Mouse (Mus musculus) CD4-positive, CD25-positive, alpha-beta regulatory T cell, adult 2 months (primary cell): ENCODE results near the gene Gm26920.
"Not testable (repeated sequence)": the region's sequence is repeated elsewhere in the genome, so short reads cannot be mapped to it uniquely, and the experiment has no call there.

Source experiments
- DNase-seq: peaks from one replicate; pipeline ENCODE4 v3.0.0-alpha.2; 2012; ENCODE audit warnings: low read depth, low spot score

The Gm26920 gene

DNA sequence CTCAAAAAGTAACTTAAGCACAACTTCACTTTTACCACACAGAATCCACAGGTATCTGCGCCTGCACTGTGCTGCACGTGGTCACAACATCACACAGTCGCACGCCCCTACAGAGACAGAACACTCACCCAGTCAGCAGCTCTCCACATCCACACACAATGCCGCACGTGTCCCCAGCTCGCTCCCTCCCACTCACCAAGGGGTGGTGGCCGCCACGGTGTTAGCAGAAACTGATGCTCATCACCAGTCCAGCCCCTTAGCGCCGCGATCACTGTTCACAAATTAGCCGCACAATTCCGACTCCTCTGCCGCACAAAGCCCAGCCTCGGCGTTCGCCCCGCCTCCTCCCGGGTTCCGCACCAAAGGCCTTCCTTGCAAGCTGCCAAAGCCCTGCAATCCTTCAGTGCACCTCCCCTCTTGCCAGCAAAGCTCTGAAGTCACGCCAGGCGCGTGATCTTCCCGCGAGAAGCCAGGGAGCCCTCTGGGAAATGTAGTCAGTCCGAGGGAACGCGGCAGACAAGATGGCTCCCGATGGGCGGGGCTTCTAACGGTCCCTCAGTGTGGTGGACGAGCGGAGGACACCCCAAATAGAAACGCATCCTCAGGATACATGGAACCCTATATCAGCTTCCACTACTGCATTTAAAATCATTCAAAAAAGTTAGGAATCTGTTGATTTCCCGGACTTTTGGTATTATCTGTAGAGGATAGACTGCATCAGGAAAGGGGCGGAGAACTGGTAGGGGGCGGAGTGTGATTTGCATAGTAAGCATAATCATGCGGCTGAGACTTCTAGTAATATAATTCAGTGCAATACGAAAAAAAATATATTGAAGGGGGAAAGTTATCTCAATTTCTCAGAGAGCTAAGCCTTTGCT is at the start of gene Gm26920, which contains the start of gene Zfp566:
Gm26920 (minus strand) TSS at position 319 of the 878 bp plus-strand sequence.
Zfp566 (minus strand) TSS at position 436 of the 878 bp plus-strand sequence.
- DNase-seq: peak; percentile 99

DNA sequence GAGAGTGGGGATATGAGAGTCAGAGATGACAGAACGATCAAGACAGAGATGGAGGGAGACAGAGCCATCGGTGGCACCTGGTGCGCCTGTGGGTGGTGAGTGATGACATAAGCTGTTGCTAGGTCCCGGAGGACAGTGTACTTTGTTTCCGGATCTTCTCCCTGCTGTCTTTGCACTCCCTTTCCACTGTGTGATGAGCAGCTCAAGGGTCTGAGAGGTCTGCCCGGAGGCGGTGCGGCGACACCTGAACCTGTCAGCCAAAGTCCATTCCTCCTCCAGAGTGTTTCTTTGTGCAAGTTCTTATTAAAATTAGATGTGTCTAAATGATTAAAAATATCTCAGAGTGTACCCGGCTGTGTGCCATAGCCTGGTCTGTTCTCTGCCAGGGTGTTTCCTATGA is 46.6 kb upstream of the Gm26920 start:
- DNase-seq: no peak

DNA sequence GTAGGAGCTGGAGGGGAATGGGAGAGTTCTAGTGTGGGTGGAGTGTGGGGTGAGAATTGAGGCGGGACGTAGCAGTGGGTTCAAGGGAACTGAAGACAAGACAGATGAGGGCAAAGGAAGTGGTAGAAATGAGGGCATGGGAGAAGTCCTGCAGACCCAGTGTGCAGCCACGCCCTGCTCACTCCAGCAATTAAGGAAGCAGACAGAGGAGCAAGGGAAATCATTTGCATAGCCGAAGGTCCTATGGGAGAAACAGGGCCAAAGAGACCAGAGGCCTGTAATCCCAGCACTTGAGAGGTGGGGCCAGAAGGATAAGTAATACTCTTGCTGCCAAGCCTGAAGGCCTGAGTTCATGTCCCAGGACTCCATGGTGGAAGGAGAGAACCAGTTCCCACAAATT is 42.2 kb upstream of the Gm26920 start:
- no peak for DNase-seq

DNA sequence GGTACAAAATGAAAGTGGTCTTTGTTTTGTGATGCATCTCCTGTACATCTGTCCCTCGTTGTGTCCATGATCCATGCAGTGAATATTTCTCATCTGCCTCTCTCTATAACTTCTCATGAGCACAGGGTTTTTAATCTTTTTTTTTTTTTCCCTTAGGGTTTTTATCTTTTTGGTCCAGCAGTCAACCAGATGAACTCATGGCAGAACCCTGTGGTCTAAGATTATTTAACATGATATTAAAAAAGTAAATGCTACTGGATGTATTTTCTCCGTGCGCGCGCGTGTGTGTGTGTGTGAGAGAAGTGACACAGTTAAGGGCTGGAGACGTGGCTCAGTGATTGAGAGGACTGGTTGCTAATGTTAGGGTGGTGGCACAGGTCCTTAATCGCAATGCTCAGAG is 39.7 kb upstream of the Gm26920 start:
- no peak for DNase-seq

DNA sequence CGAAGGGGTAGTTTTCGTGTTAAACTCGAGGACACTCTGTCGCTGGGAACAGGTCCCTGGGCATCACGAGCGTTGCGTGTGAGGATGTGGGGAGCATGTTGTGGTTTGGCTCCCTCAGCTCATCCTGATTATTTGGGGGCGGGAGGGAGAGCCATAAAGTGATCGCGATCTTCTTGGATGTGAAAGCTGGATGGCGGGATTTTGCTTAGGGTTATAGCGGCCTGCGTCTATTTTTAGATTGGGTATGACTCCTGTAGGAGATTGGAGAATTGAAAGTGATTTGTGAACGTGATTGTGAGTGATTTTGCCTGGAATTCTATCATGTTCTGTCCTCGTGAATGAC is 31.9 kb upstream of the Gm26920 start:
- no peak for DNase-seq

DNA sequence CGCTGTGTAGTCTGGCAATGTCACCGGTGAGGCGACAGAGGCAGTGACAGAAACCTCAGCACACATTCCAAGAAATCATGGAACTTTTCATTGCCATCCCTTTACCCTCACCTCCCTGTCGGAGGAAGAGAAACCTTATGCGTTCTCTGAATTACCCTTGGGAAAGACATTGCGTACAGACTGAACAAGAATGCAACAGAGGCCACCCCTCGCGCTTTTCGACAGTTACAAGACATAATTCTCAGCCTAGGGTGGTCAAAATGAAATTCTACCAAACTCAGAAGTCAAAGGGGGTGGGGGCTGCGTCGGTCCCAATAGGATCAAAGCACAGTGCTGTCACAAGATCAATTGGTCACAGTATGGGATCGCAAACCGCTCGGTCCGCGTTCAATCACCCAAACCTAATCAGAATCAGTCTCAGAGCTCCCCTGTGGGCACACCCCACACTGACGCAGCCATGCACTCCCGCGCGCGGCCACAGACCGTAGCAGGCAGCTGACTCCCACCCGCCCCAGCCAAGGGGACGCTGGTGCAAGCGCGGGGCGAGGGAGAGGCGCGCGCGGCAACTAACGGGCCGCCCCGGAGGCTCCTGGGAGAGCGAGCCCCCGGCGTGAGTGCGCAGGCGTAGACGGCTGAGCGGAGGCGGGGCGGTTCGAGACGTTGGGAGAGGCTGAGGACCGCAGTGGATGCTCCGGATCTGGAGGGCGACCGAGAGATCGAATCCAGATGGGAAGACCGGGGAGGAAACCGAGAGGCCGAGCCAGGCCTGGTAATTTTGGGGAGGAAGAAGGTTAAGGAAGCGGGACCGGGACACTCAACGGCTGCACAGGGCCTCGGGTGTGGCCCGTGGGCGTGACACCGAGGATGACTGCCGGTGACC is 31.3 kb upstream of the Gm26920 start, which contains the start of gene Zfp382:
Zfp382 (plus strand) TSS at position 635 of the 880 bp plus-strand sequence.
- peak; percentile 94 for DNase-seq

DNA sequence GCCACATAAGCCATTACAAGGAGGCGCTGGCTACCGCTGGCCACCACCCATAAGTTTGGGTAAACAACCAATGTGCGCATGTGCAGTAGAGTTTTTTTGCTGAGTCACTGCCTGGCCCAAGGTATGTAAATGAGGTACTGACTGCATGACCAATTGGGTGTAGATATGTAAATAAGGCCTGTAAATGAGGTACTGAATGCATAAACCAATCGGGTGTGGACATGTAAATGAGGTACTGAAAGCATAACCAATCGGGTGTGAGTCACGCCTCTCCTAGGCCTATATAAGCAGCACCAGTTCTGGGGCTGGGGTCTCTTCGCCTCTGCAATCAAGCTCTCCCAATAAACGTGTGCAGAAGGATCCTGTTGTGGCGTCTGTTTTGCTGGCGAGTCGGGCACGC is 27.7 kb upstream of the Gm26920 start:
- DNase-seq: not testable (repeated sequence)

DNA sequence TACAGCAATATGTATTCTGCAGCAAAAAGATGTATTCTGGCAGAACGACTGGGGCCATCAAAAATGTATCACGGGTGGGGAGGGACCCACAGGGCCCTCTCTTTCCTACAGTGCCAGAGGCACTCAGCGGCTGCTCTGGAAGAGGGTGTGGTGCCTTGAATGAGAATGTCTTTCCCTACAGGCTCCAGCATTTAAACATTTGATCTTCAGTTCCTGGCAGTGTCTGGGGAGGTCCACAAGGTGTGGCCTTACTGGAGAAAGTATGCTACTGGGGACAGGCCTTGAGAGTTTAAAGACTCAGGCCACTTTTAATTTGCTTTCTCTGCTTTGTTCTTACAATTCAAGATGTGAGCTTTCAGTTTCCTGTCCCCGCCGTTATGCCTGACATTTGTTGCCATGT is 25.9 kb upstream of the Gm26920 start:
- DNase-seq: no peak

DNA sequence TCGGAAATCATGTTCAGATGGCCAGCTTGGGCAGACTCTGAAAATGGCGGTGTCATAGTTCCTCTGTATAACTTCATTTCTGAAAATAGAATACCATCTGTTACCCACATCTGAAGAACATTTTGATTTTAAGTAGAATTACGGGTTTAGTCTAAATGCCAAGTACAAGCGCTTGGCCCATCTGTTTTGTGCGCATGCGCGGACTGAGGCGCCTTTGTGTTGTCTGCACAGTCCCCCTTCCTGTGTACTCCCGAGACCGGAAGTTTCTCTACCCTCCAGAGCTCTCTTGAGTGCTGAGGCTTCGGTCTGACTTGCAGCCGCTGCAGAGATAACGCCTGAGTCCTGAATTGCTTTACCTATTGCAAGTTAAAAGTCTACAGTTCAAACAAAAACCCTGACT is 9.1 kb upstream of the Gm26920 start:
- DNase-seq: peak; percentile 94

DNA sequence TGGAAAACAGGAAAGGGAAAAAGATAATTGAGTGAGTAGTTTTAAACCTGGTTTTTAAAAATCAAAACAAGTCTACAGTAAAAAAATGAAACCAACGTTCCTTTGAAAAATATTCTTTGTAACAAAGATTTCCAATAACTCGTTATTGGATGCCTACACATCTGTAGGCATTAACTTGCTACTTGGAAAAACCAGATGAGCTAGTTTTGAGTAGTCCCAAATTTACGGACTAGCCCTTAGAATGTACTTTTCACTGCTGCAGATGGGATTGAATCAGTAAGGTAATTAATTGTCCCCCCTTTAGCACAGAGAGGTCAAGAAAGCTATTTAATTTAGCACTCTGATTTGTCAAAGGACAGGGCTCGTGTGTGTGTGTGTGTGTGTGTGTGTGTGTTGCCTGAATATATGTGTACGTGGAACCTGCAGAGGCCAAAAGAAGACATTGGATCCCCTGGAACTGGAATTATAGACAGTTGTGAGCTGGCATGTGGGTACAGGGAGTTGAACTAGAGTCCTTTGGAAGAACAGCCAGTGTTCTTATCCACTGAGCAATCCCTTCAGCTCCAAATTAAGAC is 5.4 kb upstream of the Gm26920 start:
- DNase-seq: peak; percentile 31

DNA sequence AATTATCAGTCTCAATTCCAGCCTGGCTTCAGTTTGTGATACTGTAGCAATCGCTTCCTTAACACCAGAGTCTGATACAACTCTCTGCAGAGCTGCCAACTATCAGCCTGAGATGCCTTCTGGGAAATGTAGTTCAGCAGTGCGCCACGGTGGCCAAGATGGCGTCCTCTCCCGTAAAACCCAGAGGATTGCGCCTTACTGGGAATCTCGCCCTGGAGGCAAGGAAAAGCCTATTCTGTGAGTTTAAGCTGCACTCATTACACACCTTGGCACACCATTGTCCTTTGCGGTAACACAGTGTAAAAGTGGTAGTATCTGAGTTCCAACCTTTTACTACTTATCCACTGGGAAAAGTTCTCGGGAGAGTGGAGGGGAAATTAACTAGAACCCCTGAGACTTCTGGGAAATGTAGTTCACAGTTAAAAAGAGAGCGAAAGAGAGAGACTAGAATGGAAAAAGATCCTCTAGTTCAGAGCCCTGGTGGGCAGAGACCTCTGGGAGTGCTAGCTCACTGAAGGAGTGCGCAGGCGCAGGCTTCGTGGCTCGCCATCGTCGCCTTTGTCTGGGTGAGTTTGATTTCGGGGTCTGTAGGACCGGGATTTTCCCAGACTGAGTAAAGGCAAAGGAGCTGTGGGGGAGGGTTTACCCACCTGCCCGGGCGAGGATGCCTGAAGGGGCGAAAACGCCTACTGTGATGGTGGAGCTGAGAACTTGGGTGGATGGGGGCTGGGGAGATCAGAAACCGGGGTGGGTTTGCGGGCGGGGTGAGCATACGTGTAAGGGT is 4.6 kb upstream of the Gm26920 start, which contains the start of gene Zfp260:
Zfp260 (plus strand) TSS at position 132 of the 784 bp plus-strand sequence.
- peak; percentile 93 for DNase-seq

DNA sequence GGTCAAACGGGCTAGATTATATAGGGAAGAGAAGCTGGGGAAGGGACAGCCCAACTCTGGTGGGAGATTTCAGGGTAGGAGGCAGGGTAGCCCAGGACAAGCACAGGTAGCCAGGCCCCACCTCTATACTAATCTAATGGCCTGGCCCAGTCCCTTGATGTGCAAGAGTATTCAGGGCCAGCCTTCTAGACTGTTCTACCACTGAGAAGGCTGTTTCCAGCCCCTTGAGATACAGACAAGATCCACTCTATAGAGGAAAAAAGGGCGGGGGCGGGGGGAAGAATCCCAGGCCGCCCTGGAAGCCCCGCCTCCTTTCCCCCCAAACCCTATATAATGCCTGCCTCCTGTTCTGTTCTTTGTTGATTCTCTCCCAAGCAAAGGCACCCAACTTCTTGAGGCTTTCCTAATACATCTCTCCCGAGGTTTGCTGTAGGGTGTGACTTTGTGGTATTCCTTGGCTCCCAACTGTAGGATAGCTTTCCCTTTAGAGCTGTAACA is 3.8 kb upstream of the Gm26920 start:
- DNase-seq: no peak

DNA sequence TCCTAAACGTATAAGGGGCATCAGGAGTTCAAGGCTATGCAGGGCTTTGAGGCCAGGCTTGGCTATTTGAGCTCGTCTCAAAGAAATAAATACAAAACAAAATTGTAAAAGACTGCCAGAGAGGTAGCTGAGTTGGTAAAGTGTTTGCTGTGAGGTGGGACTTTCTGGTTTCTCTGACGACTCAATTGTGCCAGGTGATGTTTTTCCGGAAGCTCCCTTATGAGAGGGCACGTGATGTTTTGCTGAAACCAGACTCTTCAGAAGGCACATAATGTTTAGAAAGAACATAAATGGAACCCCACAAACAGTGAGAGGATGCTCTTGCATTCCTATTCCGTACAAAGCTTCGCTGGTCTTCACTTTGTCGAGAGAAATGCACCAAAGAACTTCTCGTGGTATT is 2.5 kb upstream of the Gm26920 start:
- DNase-seq: peak; percentile 57

DNA sequence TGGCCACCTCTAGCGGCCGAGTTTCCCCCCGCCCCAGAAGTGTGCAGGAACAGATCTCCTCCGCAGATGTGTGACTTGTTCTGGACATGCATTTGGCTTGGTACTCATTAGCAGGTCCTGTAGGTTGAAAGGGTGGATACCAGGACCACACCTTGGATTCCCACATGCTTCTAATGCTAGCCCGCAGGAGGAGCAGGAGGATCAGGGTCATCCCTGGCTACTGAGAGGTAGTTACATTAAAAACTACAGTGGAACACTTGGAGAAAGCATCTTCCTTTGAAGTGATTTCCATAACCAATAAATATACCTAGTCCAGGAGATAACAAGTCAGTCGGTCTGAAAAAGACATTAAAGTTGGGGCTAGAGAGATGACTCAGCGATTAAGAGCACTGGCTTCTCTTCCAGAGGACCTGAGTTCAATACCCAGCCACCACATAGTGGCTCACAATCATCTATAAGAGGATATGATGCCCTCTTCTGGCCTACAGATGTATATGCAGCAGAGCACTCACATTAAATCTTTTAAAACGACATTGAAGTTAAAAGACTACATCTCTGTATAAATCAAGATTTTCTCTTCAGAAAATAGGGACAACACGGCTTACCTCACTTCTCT is 868 bp upstream of the Gm26920 start:
- peak; percentile 71 for DNase-seq

DNA sequence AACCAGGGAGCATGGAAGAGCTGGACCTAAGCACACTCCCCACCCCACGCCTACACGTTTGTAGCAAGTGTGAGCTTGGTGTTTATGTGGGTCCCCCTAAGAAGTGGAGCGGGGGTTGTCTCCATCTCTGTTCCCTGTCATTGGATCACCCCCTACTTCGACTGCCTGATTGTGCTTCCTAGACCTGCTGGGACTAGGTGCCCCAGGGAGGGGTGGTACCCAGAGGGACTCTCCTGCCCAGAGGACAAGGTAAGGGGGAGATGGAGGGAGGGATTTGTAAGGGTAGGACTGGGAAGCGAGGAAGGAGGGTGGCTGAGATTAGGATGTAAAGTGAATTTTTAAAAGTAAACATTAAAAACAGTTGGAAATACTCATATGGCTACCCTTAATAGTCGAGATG is 805 bp downstream of the Gm26920 start:
- no peak for DNase-seq

DNA sequence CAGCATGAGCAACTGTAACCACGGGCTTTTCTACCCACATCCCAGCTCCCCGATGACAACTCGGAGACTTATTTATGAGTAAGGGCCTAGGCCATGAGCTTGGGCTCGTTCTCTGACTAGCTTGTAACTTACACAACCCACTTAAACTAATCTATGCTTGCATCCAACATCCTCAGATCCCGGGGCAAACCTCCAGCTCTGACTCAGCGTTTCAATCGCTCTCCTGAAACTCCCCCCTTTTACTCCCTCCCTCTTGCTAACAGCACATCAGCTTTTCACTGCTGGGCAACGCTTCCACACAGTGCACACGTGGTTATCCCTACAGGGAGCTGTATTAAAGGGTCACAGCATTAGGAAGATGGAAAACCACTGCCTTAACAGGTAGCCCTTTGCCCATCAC is 3.7 kb downstream of the Gm26920 start:
- no peak for DNase-seq

DNA sequence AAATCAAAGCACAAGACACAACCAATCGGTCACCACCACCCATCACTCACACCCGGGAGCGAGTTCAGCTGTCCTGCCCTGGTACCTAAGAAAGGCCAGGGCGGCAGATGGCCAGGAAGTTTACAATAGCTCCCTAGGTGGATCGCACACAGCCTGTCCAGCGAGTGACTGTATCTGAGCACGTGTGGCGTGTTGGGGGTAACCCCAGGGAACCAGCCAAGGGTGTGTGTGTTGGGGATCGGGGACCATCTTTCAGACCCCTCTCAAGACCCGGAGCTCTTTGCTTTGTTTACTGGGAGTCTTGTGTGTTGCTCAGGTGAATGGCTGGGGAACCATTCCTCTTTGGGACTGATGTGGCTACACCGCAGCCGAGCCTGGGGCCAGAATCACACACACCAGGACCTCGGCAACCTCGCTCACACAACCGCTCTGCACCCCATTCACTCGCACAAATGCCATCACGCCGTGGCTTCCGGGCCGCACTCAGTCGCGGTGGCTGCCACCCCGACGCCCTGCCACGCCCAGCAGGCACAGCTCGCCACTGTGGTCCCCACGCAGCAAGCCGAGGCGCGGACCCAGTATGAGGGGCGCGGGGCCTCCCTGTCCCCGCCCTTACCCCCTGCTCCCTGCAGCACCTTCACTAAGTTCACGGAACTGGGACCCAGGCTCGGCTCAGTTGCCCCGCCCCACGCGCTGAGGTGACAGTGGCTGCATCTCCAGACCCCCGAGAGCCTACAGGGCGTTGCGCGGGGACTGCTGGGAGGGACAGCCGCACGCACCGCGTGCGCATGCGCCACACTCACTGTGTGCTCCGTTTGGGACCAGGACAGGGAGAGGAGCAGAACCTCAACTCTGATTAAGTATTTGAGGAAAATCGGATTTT is 17.8 kb downstream of the Gm26920 start, which contains the start of gene Zfp82:
Zfp82 (minus strand) TSS at position 755 of the 883 bp plus-strand sequence.
- peak; percentile 91 for DNase-seq

DNA sequence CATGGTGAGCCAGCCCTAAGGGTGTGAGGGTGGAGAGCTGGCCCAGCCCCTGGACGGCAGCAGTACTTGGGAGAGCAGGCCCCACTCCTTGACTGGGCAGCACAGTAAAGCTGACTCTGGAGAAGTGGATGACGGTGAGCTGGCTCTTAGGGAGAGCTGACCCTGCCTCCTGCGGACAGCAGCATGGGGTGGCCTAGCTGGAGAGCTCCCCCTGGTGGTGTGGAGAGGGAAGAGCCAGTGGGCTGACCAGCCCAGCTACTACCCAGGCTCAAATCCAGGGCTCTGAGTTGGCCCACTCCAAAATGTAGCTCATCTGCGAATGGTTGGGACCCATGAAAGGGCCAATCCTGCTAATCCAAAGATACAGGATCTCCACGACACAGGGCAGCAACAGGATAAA is 25.6 kb downstream of the Gm26920 start:
- DNase-seq: no peak

DNA sequence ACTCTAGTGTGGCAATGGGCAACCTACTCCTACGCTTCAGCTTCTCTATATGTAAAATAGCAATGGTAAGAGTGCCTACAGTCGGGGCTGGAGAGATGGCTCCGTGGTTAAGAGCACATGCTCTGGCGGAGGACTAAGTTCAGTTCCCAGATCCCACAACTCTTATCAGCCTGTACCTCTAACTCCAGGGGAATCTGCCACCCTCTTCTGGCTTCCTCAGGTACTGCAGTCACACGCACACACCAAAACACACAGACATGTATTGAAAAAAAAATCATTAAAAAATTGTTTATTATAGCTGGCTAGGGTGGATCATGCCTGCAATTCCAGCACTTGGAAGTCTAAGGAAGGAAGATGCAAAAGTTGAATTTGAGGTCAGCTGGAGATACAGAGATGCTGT is 27.7 kb downstream of the Gm26920 start:
- DNase-seq: peak; percentile 36
